Comparison of ENCODE assay signal across 8 mouse cellular contexts in genomic region chr2:3713212-3713681, GRCm38 (mm10).
DNase-seq lines count a peak whose midpoint lies in the region; ATAC-seq and TF ChIP-seq lines count a peak whose summit lies in the region.

No protein-coding gene starts in this region.

- peak; percentile 84 for TF ChIP-seq POLR2A in bone marrow macrophage, adult 2 months (IDR thresholded peaks at IDR 0.05; ENCODE audit: borderline replicate concordance, low read depth, low read length)
- TF ChIP-seq POLR2A in embryonic fibroblast, embryonic 13.5 days (IDR thresholded peaks at IDR 0.05; ENCODE audit: low read depth, low read length): peak; percentile 91

- peak; percentile 95 for DNase-seq in 416B (ENCODE audit: low read depth)
- DNase-seq in heart, adult 9 months (ENCODE audit: low spot score in 2 of 2): peak; percentile 83 to 88
- DNase-seq in kidney, adult 9 months: peak; percentile 100
- peak; percentile 96 to 99 for DNase-seq in spleen, adult 18-20 months

- H3K4me3 ChIP-seq in bone marrow macrophage, adult 2 months (ENCODE audit: insufficient read depth, low read length): peak overlapping the region; percentile 91
- peak overlapping the region; percentile 81 for H3K4me3 ChIP-seq in embryonic fibroblast, embryonic 13.5 days (ENCODE audit: insufficient read depth, low read length)
- H3K4me3 ChIP-seq in limb, embryonic 13.5 days: peak overlapping the region; percentile 93
- H3K4me3 ChIP-seq in midbrain, embryonic 15.5 days: peak overlapping the region; percentile 88

- H3K9me3 ChIP-seq in limb, embryonic 13.5 days: no peaks in the 10 kb centered on the region
- H3K9me3 ChIP-seq in midbrain, embryonic 15.5 days: no peaks in the 10 kb centered on the region

- peak overlapping the region; percentile 19 for H3K27ac ChIP-seq in bone marrow macrophage, adult 2 months (ENCODE audit: insufficient read depth, low read depth, low read length)
- H3K27ac ChIP-seq in embryonic fibroblast, embryonic 13.5 days (ENCODE audit: insufficient read depth, low read length): peak overlapping the region; percentile 84
- H3K27ac ChIP-seq in limb, embryonic 13.5 days: peak overlapping the region; percentile 70
- peak overlapping the region; percentile 70 for H3K27ac ChIP-seq in midbrain, embryonic 15.5 days

- peak overlapping the region; percentile 97 for H3K9ac ChIP-seq in limb, embryonic 13.5 days
- peak overlapping the region; percentile 88 for H3K9ac ChIP-seq in midbrain, embryonic 15.5 days

- peak overlapping the region; percentile 73 for H3K4me2 ChIP-seq in limb, embryonic 13.5 days (replicated peaks)
- peak overlapping the region; percentile 64 for H3K4me2 ChIP-seq in midbrain, embryonic 15.5 days

- TF ChIP-seq CTCF in bone marrow macrophage, adult 2 months (IDR thresholded peaks at IDR 0.05; ENCODE audit: low read depth, low read length): no peak
- TF ChIP-seq CTCF in embryonic fibroblast, embryonic 13.5 days (IDR thresholded peaks at IDR 0.05; ENCODE audit: borderline replicate concordance, insufficient read depth, low read length): no peak

- under 1% methylated on average over 41 of the region's 41 CpGs for WGBS in limb, embryonic 13.5 days
- WGBS in midbrain, embryonic 15.5 days: under 1% methylated on average over 41 of the region's 41 CpGs

- ATAC-seq in limb, embryonic 13.5 days (ENCODE audit: low FRiP score, low read depth): peak; percentile 90
- peak; percentile 94 for ATAC-seq in midbrain, embryonic 15.5 days (replicated peaks)

- H3K4me1 ChIP-seq in bone marrow macrophage, adult 2 months (ENCODE audit: control insufficient read depth, insufficient read depth, low read length): peaks cover 26% of the 10 kb centered on the region
- peaks cover 22% of the 10 kb centered on the region for H3K4me1 ChIP-seq in embryonic fibroblast, embryonic 13.5 days (ENCODE audit: control insufficient read depth, insufficient read depth, low read length)
- H3K4me1 ChIP-seq in limb, embryonic 13.5 days: peaks cover 41% of the 10 kb centered on the region
- peaks cover 36% of the 10 kb centered on the region for H3K4me1 ChIP-seq in midbrain, embryonic 15.5 days

- no peaks in the 10 kb centered on the region for H3K36me3 ChIP-seq in limb, embryonic 13.5 days
- no peaks in the 10 kb centered on the region for H3K36me3 ChIP-seq in midbrain, embryonic 15.5 days (replicated peaks)

- H3K27me3 ChIP-seq in limb, embryonic 13.5 days: no peaks in the 10 kb centered on the region
- H3K27me3 ChIP-seq in midbrain, embryonic 15.5 days (replicated peaks): no peaks in the 10 kb centered on the region

Comparison
In these comparisons a context has a peak if more than half of its experiments do, and no peak if none do; other contexts are left out.
1. Peak in every context shown above with its lines: DNase-seq, ATAC-seq, H3K4me3 ChIP-seq and H3K27ac ChIP-seq.
2. H3K27ac ChIP-seq: peak in every context shown above with its lines; median percentile 84 in embryonic fibroblast, embryonic 13.5 days; 70 in limb, embryonic 13.5 days; 70 in midbrain, embryonic 15.5 days; 19 in bone marrow macrophage, adult 2 months.